Mouse (Mus musculus) E14TG2a.4 (cell line): ENCODE measurements around the gene Dysf.

ENCODE experiments used
- CTCF ChIP-seq: conservative IDR thresholded peaks from 2 replicates; pipeline ENCODE4 v1.5.1; 2014; ENCODE audit warnings: low read length
- NANOG ChIP-seq: IDR thresholded peaks from 2 replicates; pipeline ENCODE4 v1.6.1; 2014; ENCODE audit warnings: borderline replicate concordance, low read length, mixed read lengths
- POU5F1 ChIP-seq: IDR thresholded peaks from 2 replicates; pipeline ENCODE4 v1.6.1; 2014; ENCODE audit warnings: low read length, borderline replicate concordance

DNA sequence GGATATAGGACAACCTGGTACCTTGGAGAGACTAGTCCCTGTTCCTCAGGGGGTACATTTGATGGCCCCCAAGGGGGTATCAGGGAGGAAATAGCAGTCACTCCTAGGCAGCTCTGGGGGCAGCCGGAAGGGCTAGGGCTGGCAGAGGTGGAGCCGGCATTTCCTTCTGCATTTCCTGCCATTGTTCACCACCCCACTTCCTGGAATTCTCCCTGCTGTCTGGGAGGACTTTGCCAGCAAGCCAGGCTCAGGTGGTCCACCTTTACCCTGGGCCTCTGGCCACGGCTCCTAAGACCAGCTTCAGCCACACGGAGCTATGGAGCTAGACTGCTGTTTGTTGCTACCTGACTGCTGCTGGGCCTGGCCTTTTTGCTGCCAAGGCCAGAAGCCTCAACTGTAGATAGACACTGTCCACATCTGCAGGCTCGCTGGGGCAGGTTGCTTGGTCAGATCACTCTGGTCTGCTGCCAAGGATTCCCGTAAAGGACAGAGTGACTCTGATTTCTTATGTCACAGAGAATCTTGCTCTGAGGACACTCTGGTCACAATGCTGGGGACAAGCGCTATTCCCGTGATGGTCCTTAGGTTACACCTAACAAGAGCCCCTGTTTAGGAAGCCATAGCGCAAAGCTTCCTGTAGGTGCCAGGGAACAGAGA, 45.6 kb downstream of the Dysf start:
- TF ChIP-seq CTCF (no peak), NANOG (no peak), POU5F1 (no peak)
